Mouse (Mus musculus): ENCODE data around the gene Ppp1r15a. TPM values are rescaled to one million over a fixed set of nuclear protein-coding genes. Genes with fewer than 3 reads are reported as not detected.

Gene Ppp1r15a
- polyA plus RNA-seq, 1 experiment from 2014 or later, result 13.1 TPM

Other genes starting within 250 kb of the Ppp1r15a start
- not detected in 2 replicates for gene Slc6a21, start 248.8 kb downstream of the Ppp1r15a start, polyA plus RNA-seq (2014; fragmentation: Nextera tagmentation; extraction: Ambion mirVana)
- 6.5 and 9.8 TPM in 2 replicates for gene Trpm4, start 192.5 kb downstream of the Ppp1r15a start, polyA plus RNA-seq (2014; fragmentation: Nextera tagmentation; extraction: Ambion mirVana)
- gene Hrc, start 191.0 kb downstream of the Ppp1r15a start, polyA plus RNA-seq (2014; fragmentation: Nextera tagmentation; extraction: Ambion mirVana), result 0.06 TPM in 1 of 2 replicates, not detected in the other
- gene Ppfia3, start 159.2 kb downstream of the Ppp1r15a start, polyA plus RNA-seq (2014; fragmentation: Nextera tagmentation; extraction: Ambion mirVana), result 10.7 and 17.3 TPM in 2 replicates
- gene Lin7b, start 155.7 kb downstream of the Ppp1r15a start, polyA plus RNA-seq (2014; fragmentation: Nextera tagmentation; extraction: Ambion mirVana), result 6.2 and 11.0 TPM in 2 replicates
- gene Snrnp70, start 130.5 kb downstream of the Ppp1r15a start, polyA plus RNA-seq (2014; fragmentation: Nextera tagmentation; extraction: Ambion mirVana), result 95.7 and 99.4 TPM in 2 replicates
- not detected in 2 replicates for gene Kcna7, start 120.6 kb downstream of the Ppp1r15a start, polyA plus RNA-seq (2014; fragmentation: Nextera tagmentation; extraction: Ambion mirVana)
- gene Ntf5, start 112.6 kb downstream of the Ppp1r15a start, polyA plus RNA-seq (2014; fragmentation: Nextera tagmentation; extraction: Ambion mirVana), result 0.22 TPM in 1 of 2 replicates, not detected in the other
- 0.46 TPM in 1 of 2 replicates, not detected in the other for gene Lhb, start 105.4 kb downstream of the Ppp1r15a start, polyA plus RNA-seq (2014; fragmentation: Nextera tagmentation; extraction: Ambion mirVana)
- gene Gys1, start 91.4 kb downstream of the Ppp1r15a start, polyA plus RNA-seq (2014; fragmentation: Nextera tagmentation; extraction: Ambion mirVana), result 13.4 and 15.5 TPM in 2 replicates
- gene Ruvbl2, start 88.2 kb downstream of the Ppp1r15a start, polyA plus RNA-seq (2014; fragmentation: Nextera tagmentation; extraction: Ambion mirVana), result 144 and 153 TPM in 2 replicates
- 6,238 and 6,800 TPM in 2 replicates for gene Ftl1, start 66.4 kb downstream of the Ppp1r15a start, polyA plus RNA-seq (2014; fragmentation: Nextera tagmentation; extraction: Ambion mirVana)
- gene Bax, start 59.4 kb downstream of the Ppp1r15a start, polyA plus RNA-seq (2014; fragmentation: Nextera tagmentation; extraction: Ambion mirVana), result 163 and 168 TPM in 2 replicates
- gene Tulp2, start 44.4 kb downstream of the Ppp1r15a start, polyA plus RNA-seq (2014; fragmentation: Nextera tagmentation; extraction: Ambion mirVana), result 0.15 TPM in 1 of 2 replicates, not detected in the other
- not detected in 2 replicates for gene Gm45808, start 39.5 kb downstream of the Ppp1r15a start, polyA plus RNA-seq (2014; fragmentation: Nextera tagmentation; extraction: Ambion mirVana)
- 1.4 and 1.6 TPM in 2 replicates for gene Dhdh, start 37.5 kb downstream of the Ppp1r15a start, polyA plus RNA-seq (2014; fragmentation: Nextera tagmentation; extraction: Ambion mirVana)
- gene Nucb1, start 15.9 kb downstream of the Ppp1r15a start, polyA plus RNA-seq (2014; fragmentation: Nextera tagmentation; extraction: Ambion mirVana), result 69.0 and 96.5 TPM in 2 replicates
- 0.76 and 1.2 TPM in 2 replicates for gene Plekha4, start 62 bp upstream of the Ppp1r15a start, polyA plus RNA-seq (2014; fragmentation: Nextera tagmentation; extraction: Ambion mirVana)
- 0.17 and 0.22 TPM in 2 replicates for gene Hsd17b14, start 28.6 kb upstream of the Ppp1r15a start, polyA plus RNA-seq (2014; fragmentation: Nextera tagmentation; extraction: Ambion mirVana)
- gene Bcat2, start 43.9 kb upstream of the Ppp1r15a start, polyA plus RNA-seq (2014; fragmentation: Nextera tagmentation; extraction: Ambion mirVana), result 19.6 and 20.1 TPM in 2 replicates
- not detected in 2 replicates for gene Fgf21, start 89.2 kb upstream of the Ppp1r15a start, polyA plus RNA-seq (2014; fragmentation: Nextera tagmentation; extraction: Ambion mirVana)
- gene Fut1, start 91.0 kb upstream of the Ppp1r15a start, polyA plus RNA-seq (2014; fragmentation: Nextera tagmentation; extraction: Ambion mirVana), result not detected in 2 replicates
- not detected in 2 replicates for gene Izumo1, start 95.5 kb upstream of the Ppp1r15a start, polyA plus RNA-seq (2014; fragmentation: Nextera tagmentation; extraction: Ambion mirVana)
- gene Rasip1, start 101.2 kb upstream of the Ppp1r15a start, polyA plus RNA-seq (2014; fragmentation: Nextera tagmentation; extraction: Ambion mirVana), result 7.3 and 9.7 TPM in 2 replicates
- 1.3 and 1.9 TPM in 2 replicates for gene Mamstr, start 113.7 kb upstream of the Ppp1r15a start, polyA plus RNA-seq (2014; fragmentation: Nextera tagmentation; extraction: Ambion mirVana)
- 0.11 TPM in 1 of 2 replicates, not detected in the other for gene Fut2, start 140.1 kb upstream of the Ppp1r15a start, polyA plus RNA-seq (2014; fragmentation: Nextera tagmentation; extraction: Ambion mirVana)
- gene Ntn5, start 157.8 kb upstream of the Ppp1r15a start, polyA plus RNA-seq (2014; fragmentation: Nextera tagmentation; extraction: Ambion mirVana), result 0.28 and 0.41 TPM in 2 replicates
- 0.06 and 0.38 TPM in 2 replicates for gene Sec1, start 168.1 kb upstream of the Ppp1r15a start, polyA plus RNA-seq (2014; fragmentation: Nextera tagmentation; extraction: Ambion mirVana)
- gene Car11, start 173.6 kb upstream of the Ppp1r15a start, polyA plus RNA-seq (2014; fragmentation: Nextera tagmentation; extraction: Ambion mirVana), result 22.5 and 22.8 TPM in 2 replicates
- gene Dbp, start 178.8 kb upstream of the Ppp1r15a start, polyA plus RNA-seq (2014; fragmentation: Nextera tagmentation; extraction: Ambion mirVana), result 3.6 and 3.7 TPM in 2 replicates
- gene Rpl18, start 189.2 kb upstream of the Ppp1r15a start, polyA plus RNA-seq (2014; fragmentation: Nextera tagmentation; extraction: Ambion mirVana), result 727 and 966 TPM in 2 replicates
- 16.3 and 19.7 TPM in 2 replicates for gene Sphk2, start 191.7 kb upstream of the Ppp1r15a start, polyA plus RNA-seq (2014; fragmentation: Nextera tagmentation; extraction: Ambion mirVana)
- 0.11 and 0.15 TPM in 2 replicates for gene Fam83e, start 194.9 kb upstream of the Ppp1r15a start, polyA plus RNA-seq (2014; fragmentation: Nextera tagmentation; extraction: Ambion mirVana)
- not detected in 2 replicates for gene Spaca4, start 199.5 kb upstream of the Ppp1r15a start, polyA plus RNA-seq (2014; fragmentation: Nextera tagmentation; extraction: Ambion mirVana)